Mouse (Mus musculus) heart, adult 2 months (tissue): ENCODE measurements around the gene Mta3. TPM values are rescaled to one million over a fixed set of nuclear protein-coding genes. Genes with fewer than 3 reads are reported as not detected.
A peak's percentile ranks its signal among the peaks of the same experiment; 100 is the strongest.

Source experiments
- DNase-seq, 2 experiments: peaks; one replicate each; pipeline ENCODE4 v3.0.0; 2021
- H3K27ac ChIP-seq: fragments of 200-600 bp; 2 replicates; pipeline ENCODE4 v1.8.1; 2022
- H3K27me3 ChIP-seq: fragments of 200-500 bp; 2 replicates; pipeline ENCODE4 v1.6.1; 2012; ENCODE audit warnings: mild to moderate bottlenecking, low read length, inconsistent platforms, mixed read lengths; ENCODE audit not compliant: control insufficient read depth, insufficient read depth
- H3K36me3 ChIP-seq: fragments of 200-500 bp; 2 replicates; pipeline ENCODE4 v1.6.1; 2012; ENCODE audit warnings: low read length, inconsistent platforms; ENCODE audit not compliant: control insufficient read depth, insufficient read depth
- H3K4me1 ChIP-seq: fragments of 200-500 bp; 2 replicates; pipeline ENCODE4 v1.6.1; 2011; ENCODE audit warnings: low read length; ENCODE audit not compliant: control insufficient read depth, insufficient read depth
- H3K4me3 ChIP-seq: fragments of 200-600 bp; 2 replicates; pipeline ENCODE4 v1.8.1; 2022
- H3K79me2 ChIP-seq: fragments of 200-500 bp; replicated peaks from 2 replicates; pipeline ENCODE4 v1.6.1; 2012; ENCODE audit warnings: mild to moderate bottlenecking, inconsistent platforms, low read length, moderate library complexity, mixed read lengths; ENCODE audit not compliant: control insufficient read depth, insufficient read depth
- H3K9ac ChIP-seq: fragments of 200-500 bp; 2 replicates; pipeline ENCODE4 v1.6.1; 2012; ENCODE audit warnings: low read depth, mild to moderate bottlenecking, control low read depth, inconsistent platforms, low read length, mixed read lengths
- CTCF ChIP-seq: fragments of 200-600 bp; IDR thresholded peaks from 2 replicates; pipeline ENCODE4 v1.8.1; 2022; ENCODE audit warnings: antibody characterized with exemption, mild to moderate bottlenecking, moderate library complexity
- EP300 ChIP-seq: fragments of 200-500 bp; IDR thresholded peaks from 2 replicates; pipeline ENCODE4 v1.6.1; 2011; ENCODE audit warnings: low read depth, low read length, control low read depth; ENCODE audit not compliant: insufficient read depth
- POLR2A ChIP-seq: fragments of 200-500 bp; IDR thresholded peaks from 2 replicates; pipeline ENCODE4 v1.6.1; 2011; ENCODE audit warnings: mild to moderate bottlenecking, low read depth, low read length, control low read depth; ENCODE audit not compliant: insufficient read depth
- whole genome bisulfite sequencing: fragments of 180-500 bp; shearing (Covaris S2); methylation state at CpG from one replicate; pipeline ENCODE4 v1.1.7; 2018; 5-methylcytosine and 5-hydroxymethylcytosine counted together
- intact Hi-C: fragments of 180-260 bp; cut with DNase I; formaldehyde crosslinking; loops from one replicate; pipeline ENCODE4 v1.15.1; 2025
- long read RNA-seq: library from polyadenylated mRNA; stranded (forward); transcript quantifications from one replicate; pipeline ENCODE4 v2.0.0, GENCODE M21; 2021
- polyA plus RNA-seq: library from polyadenylated mRNA; depleted of rRNA; stranded (reverse); fragments of >200 nt; gene quantifications from 2 replicates; pipeline ENCODE4 v1.2.3, GENCODE M21; 2012; rRNA removed
- total RNA-seq, 2 experiments: library from RNA; stranded (reverse); gene quantifications; 2 replicates each; pipeline ENCODE4 v1.2.3; 2021

The Mta3 gene
- 10 to 100 TPM; 17.5 to 20.1 TPM for total RNA-seq
- 15.1 and 19.2 TPM in 2 replicates for polyA plus RNA-seq
- long read RNA-seq, transcript Mta3-203 (14 exons, 1,723 nt): major isoform, 9 of 21 reads
- long read RNA-seq, partial matches to known transcripts: 2 of 21 reads
- long read RNA-seq, other reads (novel, unspliced or antisense): 7 of 21 reads

GRCm38 (mm10) chr17:83706116-83706593 lies at the start of gene Mta3:
TSS of gene Mta3 (plus strand) at chr17:83706163.
- Histone ChIP-seq H3K36me3 (no peaks in the 10 kb centered on the region), H3K79me2 (no peaks in the 10 kb centered on the region), H3K9ac (peak within 1 kb of the TSS; percentile 86), H3K4me3 (peak within 1 kb of the TSS; percentile 82), H3K27me3 (no peaks in the 10 kb centered on the region), H3K4me1 (no peaks in the 10 kb centered on the region; the same call in 1 of the 2 replicates), H3K27ac (peak within 1 kb of the TSS; percentile 90)
- WGBS: 1% methylated on average over 49 of the region's 56 CpGs
- TF ChIP-seq CTCF (no peak), POLR2A (no peak), EP300 (no peak)
- intact Hi-C loops: no loop called here
- DNase-seq: peak; percentile 82 to 85

GRCm38 (mm10) chr17:83657375-83657774 lies 48.6 kb upstream of the Mta3 start:
- no peak for DNase-seq
- H3K9ac ChIP-seq: no peak overlapping the region
- 93% methylated on average over 9 of the region's 9 CpGs for WGBS
- no peaks in the 10 kb centered on the region for H3K4me1 ChIP-seq
- H3K27me3 ChIP-seq: no peaks in the 10 kb centered on the region
- H3K36me3 ChIP-seq: no peaks in the 10 kb centered on the region
- no peak overlapping the region for H3K4me3 ChIP-seq
- intact Hi-C loops: no loop called here
- no peaks in the 10 kb centered on the region for H3K79me2 ChIP-seq
- no peak for TF ChIP-seq EP300
- no peak for TF ChIP-seq CTCF
- TF ChIP-seq POLR2A: no peak
- H3K27ac ChIP-seq: no peak overlapping the region

DNA sequence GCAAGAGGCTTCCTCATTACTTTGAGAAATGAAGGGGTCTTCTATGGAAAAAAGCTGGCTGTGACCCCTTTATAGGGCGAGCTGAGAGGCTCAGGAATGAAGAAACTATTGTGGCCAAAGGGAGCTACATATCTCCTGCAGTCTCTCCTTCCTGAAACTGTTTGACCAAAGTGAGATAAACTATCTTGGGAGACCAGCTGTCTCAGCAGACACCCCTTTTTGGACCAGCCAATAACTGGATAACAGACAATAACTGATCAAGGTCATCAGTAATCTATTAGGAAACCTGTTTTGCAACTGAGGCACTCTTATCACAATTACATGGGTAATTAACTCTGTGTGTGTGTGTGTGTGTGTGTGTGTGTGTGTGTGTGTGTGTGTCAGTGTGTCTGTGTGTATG lies 47.0 kb upstream of the Mta3 start:
- Histone ChIP-seq H3K27ac (no peak overlapping the region), H3K27me3 (no peaks in the 10 kb centered on the region), H3K4me1 (no peaks in the 10 kb centered on the region), H3K36me3 (no peaks in the 10 kb centered on the region), H3K4me3 (no peak overlapping the region), H3K79me2 (no peaks in the 10 kb centered on the region), H3K9ac (no peak overlapping the region)
- DNase-seq: no peak
- intact Hi-C loops: no loop called here
- 44% methylated on average over 1 of the region's 1 CpGs for WGBS
- TF ChIP-seq POLR2A (no peak), CTCF (no peak), EP300 (no peak)

DNA sequence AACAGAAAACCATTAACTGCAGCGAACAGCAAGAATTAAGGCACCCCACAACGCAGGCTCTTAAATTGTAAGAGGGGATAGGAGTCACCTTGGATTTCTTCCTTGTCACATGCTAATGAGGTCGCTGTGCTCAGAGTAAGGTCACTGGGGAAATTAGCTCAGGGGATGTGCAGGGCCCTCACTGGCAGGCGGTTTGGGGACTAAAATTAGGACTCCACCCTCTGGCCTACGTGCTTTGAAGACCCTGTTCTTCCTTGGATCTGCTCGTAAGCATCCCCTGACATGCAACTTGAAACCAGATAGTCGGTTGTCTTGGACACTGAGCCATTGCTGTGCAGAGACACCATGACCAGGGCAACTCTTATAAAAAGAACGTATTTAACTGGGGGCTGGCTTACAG lies 41.2 kb upstream of the Mta3 start:
- H3K4me3 ChIP-seq: no peak overlapping the region
- 65% methylated on average over 8 of the region's 8 CpGs for WGBS
- no peak overlapping the region for H3K27ac ChIP-seq
- H3K4me1 ChIP-seq: no peaks in the 10 kb centered on the region
- no peaks in the 10 kb centered on the region for H3K36me3 ChIP-seq
- DNase-seq: no peak
- intact Hi-C loops: no loop called here
- H3K79me2 ChIP-seq: no peaks in the 10 kb centered on the region
- no peak overlapping the region for H3K9ac ChIP-seq
- TF ChIP-seq EP300 (no peak), POLR2A (no peak), CTCF (no peak)
- H3K27me3 ChIP-seq: no peaks in the 10 kb centered on the region

- intact Hi-C loops: no loop called here
- no peak overlapping the region for H3K4me3 ChIP-seq
- H3K9ac ChIP-seq: no peak overlapping the region
- WGBS: 62% methylated on average over 13 of the region's 13 CpGs
- no peak overlapping the region for H3K27ac ChIP-seq
- no peaks in the 10 kb centered on the region for H3K27me3 ChIP-seq
- H3K36me3 ChIP-seq: no peaks in the 10 kb centered on the region
- no peak for DNase-seq
- no peaks in the 10 kb centered on the region for H3K4me1 ChIP-seq
- no peaks in the 10 kb centered on the region for H3K79me2 ChIP-seq
- TF ChIP-seq CTCF (no peak), POLR2A (no peak), EP300 (no peak)
Measured at GRCm38 (mm10) chr17:83666597-83667287, 39.2 kb upstream of the Mta3 start.

DNA sequence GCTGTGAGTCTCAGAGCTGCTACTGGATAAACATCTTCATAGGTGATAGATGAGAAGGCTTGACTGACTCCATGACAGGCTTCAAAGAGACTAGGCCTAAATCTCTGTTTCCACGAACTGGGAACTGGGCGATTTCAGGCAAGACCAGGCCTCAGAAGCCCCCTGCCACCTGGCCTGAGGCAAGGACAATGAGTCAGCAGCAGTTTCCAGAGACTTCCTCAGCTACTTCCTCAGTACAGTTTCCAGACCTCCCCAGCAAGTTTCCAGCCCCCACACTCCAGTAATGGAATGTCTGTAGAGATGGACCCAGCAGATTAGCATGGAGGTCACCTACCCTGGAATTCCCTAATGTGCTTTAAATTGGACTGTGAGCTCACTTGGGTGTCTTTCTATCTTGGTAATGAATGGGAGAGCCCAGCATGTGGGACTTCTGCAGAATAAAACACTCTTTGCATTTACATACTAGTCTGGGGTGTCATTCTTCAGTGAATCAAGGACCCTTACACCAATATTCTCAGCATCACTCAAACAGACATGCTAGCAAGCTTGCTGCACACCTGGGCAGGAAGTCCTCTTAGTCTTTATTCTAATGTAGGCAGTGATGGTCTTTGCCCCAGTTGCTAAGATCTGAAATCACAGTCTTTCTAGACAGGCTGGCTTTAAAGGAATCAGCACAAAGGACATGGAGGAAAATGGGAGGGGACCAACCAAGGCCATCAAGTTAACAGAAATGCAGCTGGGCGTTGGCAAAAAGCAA lies 37.9 kb upstream of the Mta3 start:
- DNase-seq: no peak
- intact Hi-C loops: no loop called here
- Histone ChIP-seq H3K36me3 (no peaks in the 10 kb centered on the region), H3K4me3 (no peak overlapping the region), H3K27ac (no peak overlapping the region), H3K4me1 (no peaks in the 10 kb centered on the region), H3K9ac (no peak overlapping the region), H3K27me3 (no peaks in the 10 kb centered on the region), H3K79me2 (no peaks in the 10 kb centered on the region)
- TF ChIP-seq POLR2A: no peak
- no peak for TF ChIP-seq CTCF
- no peak for TF ChIP-seq EP300
- 71% methylated on average over 3 of the region's 3 CpGs for WGBS
